Mouse (Mus musculus): ENCODE data around the gene Ano6. TPM values are rescaled to one million over a fixed set of nuclear protein-coding genes. Genes with fewer than 3 reads are reported as not detected.

Gene Ano6
- polyA plus RNA-seq, 1 experiment from 2014 or later, result 21.4 TPM

DNA sequence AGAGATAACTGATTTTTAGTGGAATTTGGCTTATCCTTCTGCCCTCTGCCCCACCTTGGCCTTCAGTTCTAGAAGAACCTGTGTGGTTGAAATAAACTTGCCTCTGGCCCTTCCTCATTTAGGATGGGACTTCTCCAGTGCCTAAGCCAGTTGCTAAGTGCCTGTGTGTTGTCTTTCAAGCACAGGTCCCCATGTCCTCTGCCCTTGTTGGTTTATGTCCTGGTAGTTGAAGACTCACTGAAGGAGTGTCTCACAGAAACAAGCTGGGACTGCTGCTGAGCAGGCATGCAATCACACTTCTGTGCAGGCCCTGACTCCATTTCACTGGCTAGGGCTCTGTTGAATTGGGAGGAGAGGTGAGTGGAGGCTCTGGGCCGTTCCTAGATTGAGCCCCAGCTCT is 46.9 kb downstream of the Ano6 start:
- Histone ChIP-seq H3K4me2 (no peak overlapping the region), H3K9me3 (replicated peaks) (no peaks in the 10 kb centered on the region), H3K4me1 (no peaks in the 10 kb centered on the region), H3K27ac (no peak overlapping the region), H3K9ac (no peak overlapping the region), H3K27me3 (no peaks in the 10 kb centered on the region), H3K4me3 (no peak overlapping the region), H3K36me3 (ENCODE audit: poor library complexity, severe bottlenecking) (no peaks in the 10 kb centered on the region)
- WGBS, result 87% methylated on average over 1 of the region's 1 CpGs
- ATAC-seq, result no peak

- no peak overlapping the region for H3K4me3 ChIP-seq
- ATAC-seq, result no peak
- no peaks in the 10 kb centered on the region for H3K9me3 ChIP-seq (replicated peaks)
- H3K4me2 ChIP-seq, result no peak overlapping the region
- H3K36me3 ChIP-seq (ENCODE audit: poor library complexity, severe bottlenecking), result no peaks in the 10 kb centered on the region
- no peak overlapping the region for H3K9ac ChIP-seq
- 77% methylated on average over 11 of the region's 11 CpGs for WGBS
- no peaks in the 10 kb centered on the region; the same call in 1 of the 2 replicates for H3K4me1 ChIP-seq
- H3K27ac ChIP-seq, result no peak overlapping the region
- no peaks in the 10 kb centered on the region for H3K27me3 ChIP-seq
These were observed 47.8 kb downstream of the Ano6 start for GRCm38 (mm10) chr15:95838171-95839020.

DNA sequence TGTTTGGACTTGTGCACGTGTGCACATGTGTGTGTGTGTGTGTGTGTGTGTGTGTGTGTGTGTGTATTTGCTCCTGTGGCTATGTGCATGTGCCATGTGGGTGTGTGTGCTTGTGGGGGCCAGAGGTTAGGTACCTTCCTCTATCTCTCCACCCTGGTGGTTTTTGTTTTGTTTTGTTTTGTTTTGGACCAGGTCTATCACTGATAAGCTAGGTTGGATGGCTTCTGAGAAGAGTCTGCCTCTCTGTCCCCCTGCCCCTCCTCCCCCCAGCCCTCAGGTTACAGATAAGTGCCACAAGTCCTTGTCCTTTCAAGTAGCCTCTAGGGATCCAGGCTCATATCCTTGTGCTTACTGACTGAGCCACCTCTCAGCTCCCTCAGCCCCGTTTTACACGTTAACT is 49.1 kb downstream of the Ano6 start:
- no peak for ATAC-seq
- Histone ChIP-seq H3K9ac (no peak overlapping the region), H3K4me3 (no peak overlapping the region), H3K27me3 (no peaks in the 10 kb centered on the region), H3K36me3 (ENCODE audit: poor library complexity, severe bottlenecking) (no peaks in the 10 kb centered on the region), H3K4me1 (peaks cover 3% of the 10 kb centered on the region; the same call in 1 of the 2 replicates), H3K27ac (no peak overlapping the region), H3K9me3 (replicated peaks) (no peaks in the 10 kb centered on the region), H3K4me2 (no peak overlapping the region)
- WGBS, result 84% methylated on average over 3 of the region's 3 CpGs

- H3K4me1 ChIP-seq, result peaks cover 3% of the 10 kb centered on the region; the same call in 1 of the 2 replicates
- 87% methylated on average over 18 of the region's 18 CpGs for WGBS
- ATAC-seq, result no peak
These were observed 52.7 kb downstream of the Ano6 start for GRCm38 (mm10) chr15:95843183-95843949.

GRCm38 (mm10) chr15:95844412-95844811 is 53.8 kb downstream of the Ano6 start:
- Histone ChIP-seq H3K4me3 (no peak overlapping the region), H3K9me3 (replicated peaks) (no peaks in the 10 kb centered on the region), H3K4me1 (peaks cover 5% of the 10 kb centered on the region; the same call in 1 of the 2 replicates), H3K27me3 (no peaks in the 10 kb centered on the region), H3K36me3 (ENCODE audit: poor library complexity, severe bottlenecking) (no peaks in the 10 kb centered on the region), H3K9ac (no peak overlapping the region), H3K4me2 (no peak overlapping the region), H3K27ac (no peak overlapping the region)
- ATAC-seq, result no peak
- WGBS, result 66% methylated on average over 2 of the region's 2 CpGs

More at GRCm38 (mm10) chr15:95843183-95843949, 52.7 kb downstream of the Ano6 start:
- Histone ChIP-seq H3K4me3 (no peak overlapping the region), H3K4me2 (no peak overlapping the region), H3K9me3 (replicated peaks) (no peaks in the 10 kb centered on the region), H3K27ac (no peak overlapping the region), H3K9ac (no peak overlapping the region), H3K36me3 (ENCODE audit: poor library complexity, severe bottlenecking) (no peaks in the 10 kb centered on the region), H3K27me3 (no peaks in the 10 kb centered on the region)

DNA sequence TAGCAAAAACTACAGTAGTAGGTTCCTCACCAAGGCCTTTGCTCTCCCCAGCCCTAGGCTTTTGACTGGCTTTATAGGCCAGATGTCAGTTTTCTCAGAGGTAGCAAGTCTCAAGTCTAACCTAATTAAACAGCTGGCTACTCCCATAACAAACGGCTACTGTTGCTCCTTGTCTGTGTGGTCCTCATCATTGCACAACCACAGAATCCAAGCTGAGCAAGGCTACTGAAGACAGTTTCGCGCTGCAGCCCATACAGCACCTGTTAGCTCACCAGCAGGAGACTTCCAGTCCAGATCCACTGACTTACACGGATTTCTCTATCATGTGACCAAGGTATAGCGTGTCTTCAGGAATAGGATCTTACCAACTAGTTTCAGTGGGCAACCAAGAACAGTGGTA is 55.5 kb downstream of the Ano6 start:
- Histone ChIP-seq H3K9ac (no peak overlapping the region), H3K27me3 (no peaks in the 10 kb centered on the region), H3K27ac (no peak overlapping the region), H3K4me3 (no peak overlapping the region), H3K4me1 (peaks cover 12% of the 10 kb centered on the region; the same call in 1 of the 2 replicates), H3K4me2 (no peak overlapping the region), H3K36me3 (ENCODE audit: poor library complexity, severe bottlenecking) (no peaks in the 10 kb centered on the region), H3K9me3 (replicated peaks) (no peaks in the 10 kb centered on the region)
- no peak for ATAC-seq
- WGBS, result 87% methylated on average over 5 of the region's 5 CpGs

DNA sequence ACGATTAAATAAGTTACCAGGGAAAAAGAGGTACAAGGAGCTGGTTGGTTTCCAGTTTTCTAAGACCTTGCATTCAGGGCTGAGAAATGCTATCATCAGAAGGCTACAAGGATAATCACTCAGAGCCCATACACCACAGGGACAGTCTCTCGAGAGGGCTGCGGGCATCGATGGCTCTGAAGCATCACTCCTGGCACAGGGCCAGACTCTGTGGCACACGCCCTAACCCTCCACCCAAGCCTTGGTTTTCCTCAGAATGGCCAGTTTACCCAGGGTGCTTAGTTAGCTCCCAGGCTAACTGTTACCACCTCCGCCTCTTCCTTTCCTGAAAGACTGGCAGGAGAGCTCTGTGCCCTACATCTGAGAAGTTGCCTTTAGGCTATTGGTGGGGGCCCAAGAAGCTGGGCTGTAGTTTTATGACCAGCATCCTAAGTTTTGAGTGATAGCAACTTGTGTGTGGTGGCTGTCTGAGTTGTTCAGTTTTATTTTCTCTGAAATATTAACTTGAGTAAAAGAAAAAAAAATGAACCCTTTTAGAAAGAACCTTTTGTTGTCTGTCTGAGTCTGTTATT is 57.9 kb downstream of the Ano6 start:
- ATAC-seq, result no peak
- Histone ChIP-seq H3K4me1 (peaks cover 10% of the 10 kb centered on the region; the same call in 1 of the 2 replicates), H3K27ac (no peak overlapping the region), H3K27me3 (no peaks in the 10 kb centered on the region), H3K36me3 (ENCODE audit: poor library complexity, severe bottlenecking) (no peaks in the 10 kb centered on the region), H3K4me3 (no peak overlapping the region), H3K9me3 (replicated peaks) (no peaks in the 10 kb centered on the region), H3K9ac (no peak overlapping the region), H3K4me2 (no peak overlapping the region)
- WGBS, result 69% methylated on average over 6 of the region's 6 CpGs

- no peaks in the 10 kb centered on the region for H3K9me3 ChIP-seq (replicated peaks)
- H3K36me3 ChIP-seq (ENCODE audit: poor library complexity, severe bottlenecking), result no peaks in the 10 kb centered on the region
- H3K4me1 ChIP-seq, result 0 out of 2 replicates have a peak, but pooled peaks cover 9% of the 10 kb centered on the region
- H3K27me3 ChIP-seq, result no peaks in the 10 kb centered on the region
- H3K27ac ChIP-seq, result no peak overlapping the region; the same call in 1 of the 2 replicates
- H3K4me3 ChIP-seq, result no peak overlapping the region
- ATAC-seq, result no peak
- no peak overlapping the region for H3K9ac ChIP-seq
- no peak overlapping the region for H3K4me2 ChIP-seq
- WGBS, result 77% methylated on average over 18 of the region's 18 CpGs
These were observed 59.1 kb downstream of the Ano6 start for GRCm38 (mm10) chr15:95849513-95850411.

- H3K9ac ChIP-seq, result no peak overlapping the region
- H3K27ac ChIP-seq, result no peak overlapping the region
- H3K4me3 ChIP-seq, result no peak overlapping the region
- no peak overlapping the region for H3K4me2 ChIP-seq
- H3K27me3 ChIP-seq, result no peaks in the 10 kb centered on the region
- H3K36me3 ChIP-seq (ENCODE audit: poor library complexity, severe bottlenecking), result no peaks in the 10 kb centered on the region
- H3K4me1 ChIP-seq, result 0 out of 2 replicates have a peak, but pooled peaks cover 9% of the 10 kb centered on the region
- no peaks in the 10 kb centered on the region for H3K9me3 ChIP-seq (replicated peaks)
- no peak for ATAC-seq
- 90% methylated on average over 5 of the region's 5 CpGs for WGBS
These were observed 59.9 kb downstream of the Ano6 start for GRCm38 (mm10) chr15:95850546-95850945.

DNA sequence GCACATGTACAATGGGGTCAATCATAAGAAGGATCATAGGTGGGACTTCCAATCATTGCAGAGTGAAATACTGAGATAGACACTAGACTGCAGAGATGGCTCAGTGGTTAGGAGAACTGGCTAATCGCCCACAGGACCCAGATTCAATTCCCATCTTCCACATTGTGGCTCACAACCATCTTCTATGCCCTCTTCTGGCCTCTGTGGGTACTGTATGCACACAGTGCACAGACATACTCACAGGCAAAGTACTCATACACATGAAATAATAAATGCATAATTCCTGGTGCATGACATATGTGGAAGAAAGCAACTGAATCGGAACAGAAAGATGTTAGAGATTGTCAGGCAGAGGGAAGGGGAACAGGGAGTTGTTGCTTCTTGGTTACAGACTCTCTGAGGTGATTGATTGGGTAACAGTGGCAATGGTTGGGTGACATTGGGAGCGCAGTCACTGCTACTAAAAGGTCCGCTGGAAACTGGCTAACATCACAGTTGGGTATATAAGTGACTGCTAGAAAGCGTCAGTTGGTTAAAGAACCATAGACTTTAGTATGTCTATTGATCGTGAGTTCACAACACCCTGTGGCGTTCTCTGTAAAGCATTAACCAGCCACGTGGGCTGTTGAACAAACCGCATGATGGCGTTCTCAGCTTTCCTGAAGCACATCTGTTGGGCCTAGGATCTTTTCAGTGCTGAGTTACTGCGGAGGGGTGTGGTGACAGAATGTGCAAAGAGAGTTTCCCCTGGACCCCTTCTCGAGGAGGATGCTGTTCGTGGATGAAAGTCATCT is 64.6 kb downstream of the Ano6 start:
- Histone ChIP-seq H3K27me3 (no peaks in the 10 kb centered on the region), H3K9ac (no peak overlapping the region), H3K4me3 (no peak overlapping the region), H3K27ac (no peak overlapping the region), H3K9me3 (replicated peaks) (no peaks in the 10 kb centered on the region), H3K4me1 (no peaks in the 10 kb centered on the region), H3K4me2 (no peak overlapping the region), H3K36me3 (ENCODE audit: poor library complexity, severe bottlenecking) (no peaks in the 10 kb centered on the region)
- no peak for ATAC-seq
- 93% methylated on average over 13 of the region's 13 CpGs for WGBS

DNA sequence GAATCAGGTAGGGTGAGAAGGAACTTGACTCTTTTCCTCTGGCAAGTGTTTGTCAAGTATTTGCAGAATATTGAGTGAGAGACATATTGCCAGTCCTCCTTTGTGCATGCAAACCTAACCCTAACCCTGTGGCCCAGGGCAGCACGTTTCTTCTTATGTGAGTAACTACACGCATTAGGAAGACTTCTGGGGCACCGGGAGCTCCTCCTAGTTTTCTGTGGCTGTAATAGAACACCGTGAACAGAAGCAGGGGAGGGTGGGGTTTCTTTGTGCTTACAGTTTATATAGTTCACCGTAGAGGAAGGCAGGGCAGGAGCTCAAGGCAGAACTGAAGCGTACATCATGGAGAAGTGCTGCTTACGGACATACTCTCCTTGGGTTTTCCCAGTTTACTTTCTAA is 65.3 kb downstream of the Ano6 start:
- H3K4me1 ChIP-seq, result no peaks in the 10 kb centered on the region
- no peak overlapping the region for H3K9ac ChIP-seq
- H3K4me2 ChIP-seq, result no peak overlapping the region
- no peaks in the 10 kb centered on the region for H3K9me3 ChIP-seq (replicated peaks)
- ATAC-seq, result no peak
- no peak overlapping the region for H3K4me3 ChIP-seq
- no peak overlapping the region for H3K27ac ChIP-seq
- H3K36me3 ChIP-seq (ENCODE audit: poor library complexity, severe bottlenecking), result no peaks in the 10 kb centered on the region
- WGBS, result 72% methylated on average over 7 of the region's 7 CpGs
- H3K27me3 ChIP-seq, result no peaks in the 10 kb centered on the region

Measured in forebrain, embryonic 13.5 days (tissue).